Mouse (Mus musculus) cerebellum, adult 11-12 months (tissue): Measurements from ENCODE around the gene Pax4.

Experiments used
- DNase-seq: peaks from one replicate; pipeline ENCODE4 v3.0.0; 2022

Gene Pax4

DNA sequence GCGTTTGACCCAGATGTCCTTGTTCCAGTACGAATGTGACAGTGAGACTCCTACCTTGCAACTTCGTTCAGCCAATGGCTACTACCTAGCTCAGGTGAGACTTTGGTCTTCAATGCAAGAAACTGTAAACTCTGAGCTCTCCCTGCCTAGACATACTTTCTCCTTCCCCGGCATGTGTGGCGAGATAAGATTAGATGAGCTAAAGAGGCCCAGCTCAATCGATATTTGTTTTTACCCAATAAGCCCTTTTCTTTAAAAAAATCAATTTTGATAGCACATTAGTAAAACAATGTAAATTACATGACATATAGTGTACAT, 17.7 kb downstream of the Pax4 start:
- DNase-seq: no peak

DNA sequence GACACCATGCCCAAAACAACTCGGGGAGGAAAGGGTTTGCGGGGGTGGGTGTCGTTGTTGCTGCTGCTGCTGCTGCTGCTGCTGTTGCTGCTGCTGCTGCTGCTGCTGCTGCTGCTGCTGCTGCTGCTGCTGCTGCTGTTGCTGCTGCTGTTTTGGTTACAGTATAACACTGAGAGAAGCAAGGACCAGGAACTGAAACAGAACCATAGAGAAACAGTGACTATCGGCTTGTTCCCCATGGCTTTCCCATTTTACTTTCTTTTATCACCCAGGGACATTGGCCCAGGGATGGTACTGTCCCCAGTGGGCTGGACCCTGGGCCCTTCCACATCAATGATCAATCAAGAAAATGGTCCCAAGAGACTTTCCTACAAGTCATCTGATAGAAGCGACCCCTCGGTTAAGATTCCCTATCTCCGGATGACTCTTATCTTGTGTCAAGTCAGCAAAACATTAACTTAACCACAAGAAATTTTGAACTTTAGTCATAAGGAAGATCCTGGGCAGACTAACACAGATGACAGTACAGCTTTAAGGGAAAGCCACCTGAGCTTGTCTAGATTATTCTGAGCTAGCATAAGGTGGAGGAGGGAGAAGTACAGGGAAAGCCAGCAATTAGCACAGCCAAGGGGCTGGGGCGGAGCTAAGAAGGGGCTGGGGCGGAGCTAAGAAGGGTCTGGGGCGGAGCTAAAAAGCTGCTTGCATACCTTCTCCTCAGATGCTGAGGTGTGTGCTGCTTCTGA, 18.2 kb downstream of the Pax4 start:
- DNase-seq: no peak

DNA sequence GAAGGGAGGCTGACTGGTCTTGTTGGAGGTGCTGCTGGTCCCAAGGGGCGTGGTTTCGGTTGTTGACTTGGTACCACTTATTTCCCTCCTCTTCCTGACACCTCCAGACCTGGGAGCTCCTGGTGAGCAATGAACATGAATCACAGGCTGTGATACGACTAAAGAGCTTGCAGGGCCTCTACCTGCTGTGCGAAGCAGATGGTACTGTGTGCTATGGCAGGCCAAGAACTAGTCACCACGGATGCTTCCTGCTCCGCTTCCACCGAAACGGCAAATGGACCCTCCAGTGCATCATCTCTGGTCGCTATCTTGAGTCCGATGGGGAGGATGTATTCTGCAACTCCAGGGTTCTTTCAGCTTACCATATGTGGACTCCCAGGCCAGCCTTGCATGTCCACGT, 19.3 kb downstream of the Pax4 start:
- DNase-seq: peak; percentile 66

DNA sequence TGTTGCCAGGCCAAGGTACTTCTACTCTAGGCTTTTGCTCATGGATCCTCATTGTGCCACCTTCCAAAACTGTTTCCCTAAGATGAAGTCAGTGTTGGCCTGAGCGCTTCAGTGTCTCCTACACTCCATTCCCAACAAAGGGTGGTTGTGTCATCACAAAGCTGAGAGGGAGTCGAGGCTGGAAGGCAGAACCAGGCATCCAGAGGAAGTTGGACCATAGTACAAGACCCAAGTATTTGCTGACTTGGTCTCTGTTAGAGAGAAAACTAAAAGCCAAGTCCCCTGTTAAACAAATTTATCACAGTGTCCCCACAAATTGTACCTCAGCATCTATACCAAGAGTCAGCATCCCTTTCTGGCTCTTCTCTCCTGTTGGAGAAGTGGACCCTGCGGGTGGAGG, 20.9 kb downstream of the Pax4 start, which contains the start of gene Gcc1:
Gcc1 (minus strand) TSS at position 101 of the 400 bp plus-strand sequence.
- no peak for DNase-seq

DNA sequence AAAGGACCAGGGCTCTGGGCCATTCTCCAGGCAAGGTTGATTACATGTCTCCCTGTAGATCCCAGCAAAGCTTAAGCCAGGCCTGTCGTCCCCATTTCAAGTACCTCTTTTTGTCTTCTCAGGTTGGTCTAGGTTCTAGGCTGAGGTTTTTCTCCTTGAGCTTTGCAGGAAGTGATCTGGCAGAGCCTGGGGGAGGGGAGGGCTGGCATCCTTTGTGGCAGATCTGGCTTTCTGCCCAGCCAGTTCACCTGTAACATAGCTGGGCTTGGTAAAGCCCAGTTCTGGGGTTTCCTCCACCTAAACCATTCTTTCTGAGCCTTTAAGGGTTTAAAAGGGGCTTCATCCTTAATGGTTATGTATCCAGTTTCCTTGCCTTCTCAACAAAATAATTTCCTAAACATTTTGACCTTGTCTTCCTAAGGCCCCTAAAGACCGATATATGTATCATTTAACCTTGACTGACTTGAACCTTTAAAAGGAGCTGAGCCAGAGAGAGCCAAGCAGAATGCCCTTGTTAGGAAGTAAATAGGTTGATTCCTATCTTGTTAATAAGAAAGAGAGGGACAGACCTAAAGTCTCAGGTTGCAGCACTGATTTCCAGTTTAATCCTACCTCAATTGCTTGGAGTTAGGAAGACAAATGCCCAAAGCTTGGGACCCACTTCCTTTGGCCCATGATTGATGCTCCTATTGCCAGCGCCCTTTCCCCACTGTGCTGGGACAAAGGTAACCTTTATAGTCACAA, 21.9 kb downstream of the Pax4 start, which contains the start of gene Fscn3:
Fscn3 (plus strand) TSS at position 694 of the 744 bp plus-strand sequence.
- DNase-seq: peak; percentile 29

DNA sequence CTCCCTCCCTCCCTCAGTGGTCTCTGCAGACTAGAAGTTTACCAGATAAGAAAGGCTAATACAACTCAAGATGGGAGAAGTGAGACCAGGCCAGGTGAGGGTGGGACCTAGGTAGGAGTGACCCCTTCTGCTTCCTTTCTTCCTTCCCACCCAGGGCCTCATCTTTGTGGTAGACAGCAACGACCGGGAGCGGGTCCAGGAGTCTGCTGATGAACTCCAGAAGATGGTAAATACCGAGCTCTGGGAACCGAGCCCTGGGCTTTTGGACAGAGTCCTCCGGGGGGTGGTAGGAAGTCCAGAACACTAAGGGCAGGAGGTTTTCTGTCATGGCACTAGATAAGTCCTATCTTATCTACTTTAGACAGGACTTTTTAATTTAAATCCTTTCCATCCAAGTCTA, 24.1 kb downstream of the Pax4 start:
- peak; percentile 44 for DNase-seq

DNA sequence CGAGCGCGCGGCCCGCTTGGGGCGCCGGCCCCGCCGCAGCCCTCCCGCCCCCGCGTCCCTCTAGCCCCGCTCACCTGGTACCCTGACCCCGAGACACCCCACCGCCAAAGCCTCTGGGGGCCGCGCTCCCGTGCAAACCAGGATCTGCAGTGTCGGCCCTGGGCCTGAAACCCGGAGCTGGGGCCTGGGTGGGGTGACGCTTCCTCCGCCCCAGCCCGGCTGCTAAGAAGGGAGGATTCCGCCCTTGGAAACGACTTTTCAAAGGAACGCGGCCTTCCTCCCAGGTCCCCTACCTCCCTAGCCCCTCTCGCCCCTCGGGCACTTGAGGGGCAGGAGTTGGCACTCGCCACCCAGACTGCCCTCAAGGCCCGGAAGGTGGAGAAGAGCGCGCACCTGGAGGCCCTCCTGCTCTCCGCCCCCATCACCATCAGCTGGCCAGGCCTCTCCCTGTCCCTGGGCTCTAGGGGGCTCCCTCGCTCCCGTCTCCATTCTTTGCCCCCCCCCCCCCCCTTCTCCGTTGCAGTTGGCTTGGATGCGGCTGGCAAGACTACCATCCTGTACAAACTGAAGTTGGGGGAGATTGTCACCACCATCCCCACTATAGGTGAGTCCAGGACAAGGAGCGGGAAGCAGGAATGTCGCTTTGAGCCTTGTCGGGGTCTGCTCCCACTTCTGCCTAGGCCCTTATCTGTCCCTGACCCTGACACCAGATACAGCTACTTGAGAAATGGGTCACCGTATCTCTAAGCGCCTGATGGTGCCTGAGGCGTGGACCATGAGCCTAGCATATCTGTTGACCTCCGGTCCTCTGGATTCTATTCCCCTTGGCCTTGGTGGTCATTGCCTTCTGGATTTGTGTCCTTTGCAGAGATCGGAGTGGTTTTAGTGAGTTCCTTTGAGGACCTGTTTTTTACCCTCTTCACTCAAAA, 25.1 kb downstream of the Pax4 start:
- peak; percentile 82 for DNase-seq

DNA sequence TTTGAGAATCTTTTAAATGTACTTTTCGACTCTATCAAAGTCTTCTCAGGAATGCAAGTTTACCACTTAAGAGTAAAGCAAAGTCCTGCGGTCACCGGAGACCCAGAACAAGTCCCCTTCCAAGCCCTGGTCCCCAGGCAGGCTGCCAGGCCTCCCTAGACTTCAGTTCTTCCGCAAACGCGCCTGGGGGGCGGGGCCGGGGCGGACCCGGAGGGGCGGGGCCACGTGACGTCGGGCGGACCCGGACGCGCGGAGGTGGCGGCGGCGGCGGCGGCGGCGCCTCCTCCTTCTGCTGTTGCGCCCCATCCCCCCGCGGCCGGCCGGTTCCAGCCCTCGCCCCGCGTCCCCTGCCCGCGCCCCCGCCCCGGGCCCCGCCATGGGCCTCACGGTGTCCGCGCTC, 25.8 kb downstream of the Pax4 start, which contains the start of gene Arf5:
Arf5 (plus strand) TSS at position 248 of the 400 bp plus-strand sequence.
- DNase-seq: peak; percentile 91

DNA sequence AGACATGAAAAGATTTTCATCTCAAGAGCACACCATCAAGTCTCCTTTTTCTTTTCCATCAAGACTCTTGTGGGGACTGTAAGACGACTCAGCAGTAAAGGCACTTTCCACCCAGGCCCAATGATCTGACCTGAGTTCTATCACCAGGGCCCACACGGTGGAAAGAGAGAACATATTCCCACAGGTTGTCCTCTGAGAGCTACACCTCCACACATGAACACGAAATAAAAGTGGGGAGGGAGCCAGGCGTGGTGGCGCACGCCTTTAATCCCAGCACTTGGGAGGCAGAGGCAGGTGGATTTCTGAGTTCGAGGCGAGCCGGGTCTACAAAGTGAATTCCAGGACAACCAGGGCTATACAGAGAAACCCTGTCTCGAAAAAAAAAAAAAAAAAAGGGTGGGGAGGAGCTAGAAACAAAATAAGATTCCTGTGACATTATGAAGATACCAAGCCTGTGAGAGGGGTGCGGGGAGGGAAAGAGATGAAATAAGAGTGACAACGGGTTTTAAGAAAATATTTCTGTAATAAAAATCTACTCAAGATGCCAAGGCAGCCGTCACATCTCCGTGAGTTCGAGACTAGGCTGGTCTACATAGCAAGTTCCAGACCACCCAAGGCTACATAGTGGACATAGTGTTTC, 26.4 kb downstream of the Pax4 start:
- peak; percentile 60 for DNase-seq

DNA sequence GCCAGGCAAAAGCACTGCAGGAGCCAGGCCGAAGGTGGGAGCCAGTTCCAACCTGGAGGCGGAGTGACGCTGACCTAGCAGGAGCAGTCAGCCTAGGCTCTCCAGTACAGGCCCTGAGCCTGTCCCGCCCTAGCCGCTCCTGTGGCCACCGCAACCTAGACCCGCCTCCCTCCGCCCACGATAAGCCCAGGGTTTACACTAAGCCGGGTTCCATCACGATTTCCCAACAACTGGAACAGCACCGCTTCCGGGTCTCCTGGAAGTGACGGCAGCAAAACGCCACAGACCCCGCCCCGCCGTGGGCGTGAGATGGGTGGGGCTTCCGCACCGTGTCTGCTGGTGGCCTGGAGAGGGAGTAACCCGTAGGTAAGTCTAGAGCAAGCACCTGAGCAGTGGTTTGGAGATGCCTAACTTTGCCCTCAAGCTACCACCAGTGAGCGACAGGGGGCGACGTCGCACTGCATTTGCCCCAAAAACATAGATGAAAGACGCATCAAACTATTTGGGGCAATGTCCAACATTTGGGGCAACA, 27.6 kb downstream of the Pax4 start:
- peak; percentile 95 for DNase-seq

DNA sequence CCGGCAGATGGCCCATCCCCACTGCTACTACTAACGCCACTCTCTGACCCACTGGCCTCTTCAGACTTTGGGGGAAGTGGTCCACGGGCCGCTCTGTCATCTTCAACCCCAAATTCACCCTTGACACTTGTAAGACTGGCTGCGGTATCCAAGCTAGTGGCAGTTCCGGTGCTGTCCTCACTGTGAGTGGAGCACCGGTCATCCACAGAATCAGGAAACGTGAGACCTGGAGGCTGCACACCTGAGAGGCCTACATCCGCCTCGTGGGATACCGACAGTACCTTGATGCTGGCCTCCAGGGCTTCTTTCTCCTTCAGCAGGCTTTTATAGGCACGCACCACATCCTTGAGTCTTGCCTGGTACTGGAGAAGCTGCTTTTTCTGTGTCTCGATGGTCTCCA, 28.3 kb downstream of the Pax4 start:
- no peak for DNase-seq

DNA sequence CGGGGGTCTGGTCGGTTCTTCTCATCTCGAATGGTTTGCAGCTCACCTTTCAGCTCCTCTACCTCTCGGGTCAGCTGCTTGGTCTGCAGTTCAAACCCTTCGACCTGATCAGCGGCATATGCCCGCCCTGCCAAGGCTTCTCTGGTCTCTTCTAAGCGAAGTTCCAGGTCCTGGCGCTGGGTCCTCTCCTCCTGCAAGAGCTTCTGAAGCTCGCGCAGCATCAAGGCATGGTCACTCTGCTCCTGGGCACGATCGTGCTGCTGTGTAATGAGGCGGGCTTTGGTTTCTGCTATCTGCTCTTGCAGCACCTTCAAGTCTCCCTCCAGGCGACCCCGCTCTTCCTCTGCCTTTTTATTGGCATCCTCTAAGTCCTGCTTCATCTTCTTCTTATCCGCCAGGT, 28.8 kb downstream of the Pax4 start:
- no peak for DNase-seq

DNA sequence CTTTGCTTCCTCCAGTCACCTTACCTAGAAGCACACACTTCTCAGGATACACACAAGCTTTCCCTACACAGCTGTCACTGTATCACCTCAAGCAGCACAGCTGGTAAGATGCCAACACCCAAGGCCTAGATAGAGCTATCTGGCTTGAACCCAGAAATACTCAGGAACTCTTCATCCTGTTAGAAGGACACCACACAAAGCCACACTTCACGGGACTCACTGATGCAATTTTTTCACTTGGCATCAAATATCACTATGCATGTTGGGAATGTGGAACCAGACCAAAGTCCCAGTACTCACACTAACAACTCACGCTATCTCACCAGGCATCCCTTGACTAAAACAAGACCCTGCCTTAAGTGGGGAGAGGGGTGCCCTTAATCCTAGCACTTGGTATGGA, 29.5 kb downstream of the Pax4 start:
- DNase-seq: peak; percentile 23

DNA sequence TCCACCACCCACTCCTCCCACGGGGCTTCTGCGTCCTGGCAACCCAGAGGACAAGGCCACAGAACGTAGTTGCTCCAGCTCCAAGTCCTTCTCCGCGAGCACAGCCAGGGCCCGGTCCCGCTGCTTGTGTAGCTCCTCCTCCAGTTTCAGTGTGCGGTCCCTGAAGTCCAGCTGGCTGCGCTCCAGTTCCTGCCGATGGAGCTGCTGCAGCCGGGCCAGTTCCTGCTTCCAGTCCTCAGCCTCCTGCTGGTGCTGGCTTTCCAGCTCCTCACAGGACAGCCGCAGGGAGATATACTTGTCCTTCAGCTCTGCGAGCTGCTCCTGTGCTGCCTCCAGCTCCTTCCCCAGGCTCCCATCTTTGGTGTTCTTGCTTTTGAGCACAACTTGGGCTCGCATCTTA, 30.7 kb downstream of the Pax4 start:
- peak; percentile 90 for DNase-seq

DNA sequence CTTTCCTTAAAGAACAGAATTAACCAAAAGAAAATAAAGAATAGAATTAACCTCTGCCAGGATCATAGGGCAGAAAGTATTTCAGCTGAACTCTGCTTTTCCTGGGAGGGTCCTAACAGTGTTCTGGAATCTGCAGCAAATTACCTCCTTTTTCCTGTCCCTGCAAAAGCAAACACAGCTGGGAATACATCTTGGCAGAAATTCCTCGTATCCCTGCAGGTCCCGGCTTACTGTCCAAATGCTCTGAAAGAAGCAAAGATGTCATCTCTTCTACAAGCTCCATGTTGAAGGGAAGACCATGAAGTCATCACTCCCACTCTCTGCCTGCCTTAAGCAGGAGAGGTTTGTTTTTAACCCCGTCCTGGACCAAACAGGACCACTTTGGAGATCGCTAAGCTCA, 32.2 kb downstream of the Pax4 start:
- DNase-seq: no peak

DNA sequence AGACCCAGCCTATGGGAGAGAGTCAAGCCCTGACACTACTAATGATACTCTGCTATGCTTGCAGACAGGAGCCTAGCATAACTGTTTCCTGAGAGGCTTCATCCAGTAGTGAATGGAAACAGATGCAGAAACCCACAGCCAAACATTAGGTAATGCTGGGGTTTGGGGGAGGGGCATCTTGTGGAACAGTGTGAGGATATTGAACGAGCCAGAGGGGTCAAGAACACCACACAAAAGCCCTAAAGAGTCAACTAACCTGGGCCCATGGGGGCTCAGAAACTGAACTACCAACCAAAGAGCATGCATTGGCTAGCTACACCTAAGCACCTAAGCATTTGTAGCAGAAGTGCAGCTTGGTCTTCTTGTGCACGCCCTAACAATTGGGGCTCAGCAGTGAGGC, 37.9 kb downstream of the Pax4 start:
- DNase-seq: no peak

DNA sequence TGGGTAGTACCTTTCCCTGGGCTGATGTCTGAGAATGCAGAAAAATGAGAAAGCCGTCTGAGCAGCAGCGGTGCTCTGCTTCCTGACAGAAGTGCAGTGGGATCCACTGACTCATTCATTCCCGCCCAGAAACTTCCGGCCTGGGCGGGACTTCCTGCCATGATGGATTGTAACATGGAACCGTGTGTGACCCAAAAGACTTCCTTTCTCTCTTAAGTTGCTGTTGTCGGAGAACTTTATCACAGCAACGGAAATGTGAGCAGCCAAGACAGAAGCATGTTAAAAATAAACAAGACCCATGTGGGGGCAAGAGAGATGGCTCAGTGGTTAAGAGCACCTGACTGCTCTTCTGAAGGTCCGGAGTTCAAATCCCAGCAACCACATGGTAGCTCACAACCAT, 39.1 kb downstream of the Pax4 start:
- no peak for DNase-seq

DNA sequence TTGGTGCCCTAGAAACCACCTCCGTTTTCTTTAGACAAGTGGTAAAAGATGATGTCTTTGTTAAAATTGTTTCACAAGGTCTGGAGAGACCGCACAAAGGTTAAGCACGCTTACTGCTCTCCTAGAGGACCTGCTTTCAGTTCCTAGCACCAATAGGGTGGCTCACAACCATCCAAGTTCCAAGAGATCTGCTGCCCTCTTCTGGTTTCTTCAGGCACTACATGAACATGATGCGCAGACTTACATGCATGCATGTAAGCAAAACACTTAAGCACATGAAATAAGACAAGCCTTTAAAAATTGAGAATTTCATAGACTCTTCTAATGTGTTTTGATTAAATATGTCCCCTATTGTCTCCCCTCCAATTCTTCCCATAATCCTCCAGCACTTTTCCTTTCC, 49.4 kb downstream of the Pax4 start:
- DNase-seq: no peak

DNA sequence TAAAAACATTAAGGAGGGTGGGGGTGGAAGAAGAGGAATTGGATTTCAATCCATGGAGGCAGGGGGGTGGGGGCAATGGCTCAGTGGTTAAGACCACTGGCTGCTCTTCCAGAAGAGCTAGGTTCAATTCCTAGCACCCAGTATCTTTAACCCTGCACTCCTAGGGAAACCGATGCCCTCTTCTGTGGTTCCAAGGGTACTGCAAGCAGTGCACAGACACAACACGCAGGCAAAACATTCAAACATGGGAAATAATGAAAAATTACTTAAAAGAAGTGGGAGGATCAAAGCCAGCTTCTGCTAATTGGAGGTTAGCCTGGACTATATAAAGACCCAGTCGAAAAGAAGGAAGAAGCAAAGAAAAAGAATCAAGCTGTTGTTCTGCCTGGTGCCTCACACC, 50.4 kb downstream of the Pax4 start:
- DNase-seq: no peak

DNA sequence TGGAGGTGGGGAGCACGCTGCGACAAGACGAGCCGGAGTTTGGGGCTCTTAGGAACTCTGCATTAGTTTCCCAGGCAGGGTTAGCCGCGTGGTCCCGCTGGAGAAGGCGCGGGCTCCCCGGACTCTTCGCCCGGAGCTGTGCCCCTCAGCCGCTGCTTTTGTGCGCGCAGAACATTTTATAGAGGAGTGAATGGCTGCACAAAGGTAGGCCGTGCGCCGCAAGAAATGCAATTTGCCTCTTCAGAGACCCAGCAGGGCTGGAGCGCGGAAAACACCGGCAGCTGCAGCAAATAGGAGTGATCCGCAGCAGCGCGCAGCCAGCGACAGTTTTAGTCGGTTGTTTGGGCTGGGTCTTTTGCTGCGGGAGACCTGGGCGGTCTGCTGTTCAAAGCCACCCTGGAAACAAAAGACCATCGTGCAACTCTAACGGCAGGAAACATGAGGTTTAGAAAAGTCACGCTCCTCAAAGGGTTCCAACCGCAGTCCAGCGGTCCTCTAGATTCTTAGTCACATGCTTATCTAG, 51.4 kb downstream of the Pax4 start, which contains the start of gene Zfp800:
Zfp800 (minus strand) TSS at position 325 of the 523 bp plus-strand sequence.
- no peak for DNase-seq

DNA sequence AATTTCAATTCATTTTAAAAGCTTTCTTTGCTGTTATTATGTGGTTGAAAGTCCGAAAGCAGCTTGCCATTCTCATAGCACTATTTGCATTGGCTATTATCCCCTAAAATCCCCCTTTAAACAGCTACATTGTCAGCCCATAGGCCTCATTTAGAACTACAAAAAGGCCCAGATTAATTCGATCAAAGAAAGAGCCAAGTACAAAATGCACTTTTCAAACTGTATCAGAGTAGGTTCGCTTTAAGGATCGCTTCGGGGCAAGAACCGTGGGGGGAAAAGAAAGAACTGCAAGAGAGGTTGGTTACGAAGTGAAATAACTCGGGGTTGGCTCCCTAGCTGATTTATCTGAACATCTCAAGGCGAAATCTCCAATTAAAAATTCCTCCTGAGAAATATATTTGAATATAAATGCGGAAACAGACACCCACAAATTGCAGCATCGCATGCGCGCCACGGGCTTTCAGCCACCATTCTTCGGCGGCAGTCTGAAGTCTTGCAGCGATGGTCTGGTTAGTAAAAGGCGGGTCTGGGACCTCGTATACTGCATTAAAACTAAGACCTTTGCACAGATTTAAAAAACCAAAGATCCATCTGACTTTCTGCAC, 52.2 kb downstream of the Pax4 start:
- no peak for DNase-seq
